Mouse (Mus musculus) liver, adult 2 months (tissue): ENCODE results near the gene Ssbp2. TPM values are rescaled to one million over a fixed set of nuclear protein-coding genes. Genes with fewer than 3 reads are reported as not detected.

Experiments used
- DNase-seq: peaks from one replicate; pipeline ENCODE4 v3.0.0-alpha.2; 2011; ENCODE audit warnings: low read depth, low spot score; ENCODE audit errors: extremely low read depth
- H3K27ac ChIP-seq: fragments of 200-500 bp; replicated peaks from 2 replicates; pipeline ENCODE4 v1.5.1; 2012; ENCODE audit warnings: low read depth, mild to moderate bottlenecking, control low read depth, inconsistent platforms, low read length; ENCODE audit not compliant: insufficient read depth
- H3K27me3 ChIP-seq: fragments of 200-500 bp; 2 replicates; pipeline ENCODE4 v1.6.1; 2012; ENCODE audit warnings: mild to moderate bottlenecking, moderate library complexity, low read length, inconsistent platforms; ENCODE audit not compliant: control insufficient read depth, insufficient read depth
- H3K36me3 ChIP-seq: fragments of 200-500 bp; 2 replicates; pipeline ENCODE4 v1.6.1; 2012; ENCODE audit warnings: low read length, inconsistent platforms; ENCODE audit not compliant: control insufficient read depth, insufficient read depth
- H3K4me1 ChIP-seq: fragments of 200-500 bp; 2 replicates; pipeline ENCODE4 v1.6.1; 2011; ENCODE audit warnings: low read length; ENCODE audit not compliant: control insufficient read depth, insufficient read depth
- H3K4me3 ChIP-seq: fragments of 200-500 bp; 2 replicates; pipeline ENCODE4 v1.5.1; 2011; ENCODE audit warnings: low read depth, mild to moderate bottlenecking, control low read depth, low read length, moderate library complexity; ENCODE audit not compliant: insufficient read depth
- H3K79me2 ChIP-seq: fragments of 200-500 bp; 2 replicates; pipeline ENCODE4 v1.6.1; 2012; ENCODE audit warnings: inconsistent platforms, mild to moderate bottlenecking, low read length, moderate library complexity; ENCODE audit not compliant: control insufficient read depth, insufficient read depth
- H3K9ac ChIP-seq: fragments of 200-500 bp; 2 replicates; pipeline ENCODE4 v1.6.1; 2012; ENCODE audit warnings: low read depth, mild to moderate bottlenecking, control low read depth, inconsistent platforms, low read length
- CTCF ChIP-seq: fragments of 200-500 bp; IDR thresholded peaks from 2 replicates; pipeline ENCODE4 v1.5.1; 2011; ENCODE audit warnings: low read depth, low read length, control low read depth
- POLR2A ChIP-seq: fragments of 200-500 bp; IDR thresholded peaks from 2 replicates; pipeline ENCODE4 v1.6.1; 2011; ENCODE audit warnings: low read length, control low read depth; ENCODE audit not compliant: insufficient read depth; ENCODE audit errors: extremely low read depth
- WGBS: fragments of 180-500 bp; shearing (Covaris S2); methylation state at CpG from one replicate; pipeline ENCODE4 v1.1.7; 2018; 5-methylcytosine and 5-hydroxymethylcytosine counted together
- polyA plus RNA-seq: library from polyadenylated mRNA; depleted of rRNA; stranded (reverse); fragments of >200 nt; gene quantifications from 2 replicates; pipeline ENCODE4 v1.2.3, GENCODE M21; 2012
- total RNA-seq: library from RNA; depleted of rRNA; stranded (reverse); fragments of >200 nt; gene quantifications from 2 replicates; pipeline ENCODE4 v1.2.3, GENCODE M21; 2014

Ssbp2 gene
- total and polyA plus RNA-seq, 2 experiments, result 1.2 to 1.7 TPM

DNA sequence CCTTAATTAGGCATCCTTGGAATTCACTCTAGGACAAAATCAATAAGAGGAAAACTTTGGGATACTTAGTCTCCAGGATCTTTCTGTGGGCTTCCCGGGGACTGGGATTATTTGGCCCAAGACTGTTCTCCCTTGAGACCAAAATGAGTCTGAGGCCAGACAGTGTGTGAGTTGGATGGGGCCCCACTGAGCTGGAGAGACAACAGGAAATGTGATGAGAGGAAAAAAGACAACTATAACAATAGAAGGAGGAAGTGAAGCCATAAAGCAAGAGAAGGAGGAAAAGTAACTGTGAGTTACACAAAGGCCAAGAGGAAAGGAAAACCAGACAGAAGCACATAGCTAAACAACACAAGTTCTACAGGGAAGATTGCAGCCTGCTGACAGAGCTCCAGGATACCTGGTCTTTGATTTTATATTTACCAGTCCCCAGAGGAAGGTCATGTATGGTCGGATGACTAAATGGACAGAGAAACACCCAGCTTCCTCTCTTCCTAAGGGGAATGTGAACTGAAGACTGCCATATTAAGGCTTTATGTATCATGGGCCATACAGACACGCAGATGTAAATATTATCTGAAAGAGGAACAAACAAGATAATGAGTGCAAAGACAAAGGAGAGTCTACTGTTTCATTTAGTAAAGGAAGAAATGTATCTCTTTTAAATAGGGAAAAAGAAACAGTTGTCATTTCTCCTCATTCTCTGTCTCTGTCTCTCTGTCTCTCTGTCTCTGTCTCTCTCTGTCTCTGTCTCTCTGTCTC is 8.5 kb upstream of the Ssbp2 start:
- no peak overlapping the region for H3K9ac ChIP-seq
- no peak for DNase-seq
- H3K4me3 ChIP-seq, result no peak overlapping the region
- H3K79me2 ChIP-seq, result no peaks in the 10 kb centered on the region
- TF ChIP-seq CTCF (no peak), POLR2A (no peak)
- no peaks in the 10 kb centered on the region for H3K27me3 ChIP-seq
- H3K4me1 ChIP-seq, result no peaks in the 10 kb centered on the region
- no peaks in the 10 kb centered on the region for H3K36me3 ChIP-seq
- H3K27ac ChIP-seq, result no peak overlapping the region
- WGBS, result 60% methylated on average over 3 of the region's 3 CpGs

DNA sequence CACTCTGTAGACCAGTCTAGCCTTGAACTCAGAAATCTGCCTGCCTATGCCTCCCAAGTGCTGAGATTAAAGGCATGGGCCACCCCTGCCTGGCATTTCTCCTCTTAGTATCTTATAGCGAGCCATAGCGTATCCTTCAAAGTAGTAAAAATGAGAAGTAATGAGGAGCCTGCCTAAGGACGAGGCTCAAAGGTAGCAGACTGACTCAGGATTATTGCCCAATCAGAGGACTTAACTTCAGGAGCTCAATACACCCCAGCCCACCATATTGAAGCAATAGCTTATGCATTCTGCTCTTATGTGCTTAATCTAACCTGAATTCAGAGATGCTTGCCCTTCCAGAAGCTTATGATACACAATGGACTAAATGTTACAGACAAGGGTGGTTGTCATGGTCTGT is 7.8 kb upstream of the Ssbp2 start:
- Histone ChIP-seq H3K79me2 (no peaks in the 10 kb centered on the region), H3K27ac (no peak overlapping the region), H3K4me1 (no peaks in the 10 kb centered on the region), H3K9ac (no peak overlapping the region), H3K36me3 (no peaks in the 10 kb centered on the region), H3K4me3 (no peak overlapping the region), H3K27me3 (no peaks in the 10 kb centered on the region)
- TF ChIP-seq POLR2A, result no peak
- no peak for TF ChIP-seq CTCF
- no peak for DNase-seq
- WGBS, result 86% methylated on average over 3 of the region's 3 CpGs

DNA sequence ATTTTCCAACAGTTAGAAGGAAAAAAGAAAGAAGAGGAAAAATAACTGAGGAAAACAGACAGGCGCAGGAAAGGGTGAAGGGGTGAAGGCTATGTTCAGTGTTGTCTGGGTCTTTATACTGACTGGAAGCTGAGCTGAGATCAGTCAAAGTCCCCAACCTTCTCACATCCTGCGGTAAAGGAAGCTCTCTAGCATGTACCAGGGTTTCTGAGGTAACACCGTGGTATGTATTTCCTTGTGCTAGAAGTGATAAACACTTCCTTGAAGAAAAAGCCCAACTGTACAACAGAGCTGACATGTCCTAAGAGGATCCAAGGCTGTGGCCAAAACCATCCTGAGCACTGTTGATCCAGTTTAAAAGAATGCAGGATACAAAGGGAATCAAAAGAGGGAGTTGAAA is 6.8 kb upstream of the Ssbp2 start:
- no peak overlapping the region for H3K27ac ChIP-seq
- no peaks in the 10 kb centered on the region for H3K36me3 ChIP-seq
- TF ChIP-seq POLR2A (no peak), CTCF (no peak)
- H3K9ac ChIP-seq, result no peak overlapping the region
- no peaks in the 10 kb centered on the region for H3K4me1 ChIP-seq
- no peaks in the 10 kb centered on the region for H3K79me2 ChIP-seq
- no peaks in the 10 kb centered on the region for H3K27me3 ChIP-seq
- WGBS, result 81% methylated on average over 3 of the region's 3 CpGs
- DNase-seq, result no peak
- no peak overlapping the region for H3K4me3 ChIP-seq

DNA sequence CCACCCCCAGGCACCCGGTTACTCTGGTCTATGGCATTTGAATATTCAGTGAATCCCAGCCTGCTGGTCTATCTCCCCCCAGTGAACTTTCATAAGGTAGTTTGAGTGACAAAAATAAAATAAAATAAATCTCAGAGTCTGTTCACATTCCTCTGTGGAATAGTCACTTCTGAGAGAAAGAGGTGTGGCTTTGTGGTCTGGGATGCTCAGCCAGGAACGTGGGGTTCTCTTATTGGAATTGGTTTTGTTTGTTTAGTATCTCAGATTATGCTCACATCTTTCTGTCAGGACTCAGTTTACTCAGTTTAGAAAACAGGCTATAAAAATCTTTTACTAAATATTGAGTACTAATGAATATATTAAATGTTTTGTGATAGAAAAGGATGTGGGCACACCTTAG is 4.0 kb upstream of the Ssbp2 start:
- Histone ChIP-seq H3K4me1 (no peaks in the 10 kb centered on the region), H3K27ac (no peak overlapping the region), H3K4me3 (no peak overlapping the region), H3K9ac (no peak overlapping the region), H3K36me3 (no peaks in the 10 kb centered on the region), H3K27me3 (no peaks in the 10 kb centered on the region), H3K79me2 (no peaks in the 10 kb centered on the region)
- DNase-seq, result no peak
- TF ChIP-seq POLR2A (no peak), CTCF (no peak)
- WGBS, result 74% methylated on average over 2 of the region's 2 CpGs

DNA sequence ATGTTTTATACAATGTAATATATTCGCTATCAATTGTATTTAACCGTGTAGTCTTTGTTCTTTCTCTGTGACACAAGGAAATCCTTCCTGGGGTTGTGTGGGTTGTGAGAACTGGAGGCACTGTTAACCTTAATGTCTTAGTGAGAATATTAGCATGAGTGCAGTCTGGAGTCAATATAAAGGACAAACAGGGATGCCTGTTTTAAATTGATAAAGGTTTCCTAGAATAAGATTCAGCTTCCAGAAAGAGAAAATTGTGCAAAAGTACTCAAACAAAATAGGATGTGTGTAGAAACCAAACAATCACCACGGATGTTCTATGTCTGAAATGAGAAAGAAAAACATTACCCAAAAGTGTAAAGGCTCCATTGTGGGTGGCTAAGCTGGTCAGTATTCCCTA is 3.3 kb upstream of the Ssbp2 start:
- H3K4me3 ChIP-seq, result no peak overlapping the region
- H3K36me3 ChIP-seq, result no peaks in the 10 kb centered on the region
- DNase-seq, result no peak
- H3K4me1 ChIP-seq, result no peaks in the 10 kb centered on the region
- TF ChIP-seq POLR2A (no peak), CTCF (no peak)
- no peaks in the 10 kb centered on the region for H3K79me2 ChIP-seq
- no peak overlapping the region for H3K27ac ChIP-seq
- 66% methylated on average over 3 of the region's 3 CpGs for WGBS
- no peak overlapping the region for H3K9ac ChIP-seq
- H3K27me3 ChIP-seq, result peaks cover under 1% of the 10 kb centered on the region; the same call in 1 of the 2 replicates

DNA sequence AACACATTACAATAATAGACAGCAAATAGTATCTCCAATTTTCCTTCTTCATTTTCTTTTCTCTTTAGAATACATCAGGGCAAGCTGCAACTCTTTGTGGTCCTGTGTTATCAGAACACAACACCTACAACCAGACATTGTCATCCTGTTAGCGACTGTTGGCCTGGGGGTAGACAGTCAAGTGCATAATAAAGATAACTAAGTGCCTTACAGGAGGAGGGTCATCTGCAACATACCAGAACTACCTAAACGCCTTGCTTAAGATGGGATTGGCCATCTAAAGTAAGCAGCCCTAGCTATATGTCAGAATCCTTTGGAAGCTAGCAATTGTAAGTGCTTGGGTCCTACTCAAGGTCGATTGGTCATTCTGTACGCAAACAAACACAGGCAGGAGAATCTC is 2.1 kb upstream of the Ssbp2 start:
- TF ChIP-seq CTCF, result no peak
- TF ChIP-seq POLR2A, result no peak
- Histone ChIP-seq H3K4me1 (no peaks in the 10 kb centered on the region), H3K4me3 (no peak overlapping the region), H3K9ac (no peak overlapping the region), H3K79me2 (no peaks in the 10 kb centered on the region), H3K27ac (no peak overlapping the region), H3K27me3 (peaks cover 4% of the 10 kb centered on the region; the same call in 1 of the 2 replicates), H3K36me3 (no peaks in the 10 kb centered on the region)
- WGBS, result 79% methylated on average over 4 of the region's 4 CpGs
- no peak for DNase-seq
